Comparison of ENCODE assay signal across 18 mouse cellular contexts in genomic region chr5:134330082-134330481, GRCm38 (mm10). TPM values are rescaled to one million over a fixed set of nuclear protein-coding genes. Genes with fewer than 3 reads are reported as not detected.
DNase-seq lines count a peak whose midpoint lies in the region; ATAC-seq and TF ChIP-seq lines count a peak whose summit lies in the region.
"Had no signal": no experiment of that assay in that cellular context is flagged by ENCODE, and none has a peak within 500 bp of the region (broad histone marks: within the 10 kb centered on the region; RNA-seq: fewer than 3 reads in every experiment).

No protein-coding gene starts in this region.

- no peaks in the 10 kb centered on the region for H3K36me3 ChIP-seq in ES-E14 (ENCODE audit: control insufficient read depth, insufficient read depth, low read length, poor library complexity, severe bottlenecking)
- H3K36me3 ChIP-seq in intestine, embryonic 16.5 days (ENCODE audit: control insufficient read depth, insufficient read depth, low read length): no peaks in the 10 kb centered on the region
- H3K36me3 ChIP-seq in stomach, postnatal 0 days (ENCODE audit: control insufficient read depth, insufficient read depth, low read length): no peaks in the 10 kb centered on the region
- H3K36me3 ChIP-seq: embryonic facial prominence, embryonic 12.5 days; midbrain, embryonic 15.5 days had no signal

- H3K4me1 ChIP-seq in ES-E14 (ENCODE audit: control insufficient read depth in 2 of 2, insufficient read depth in 2 of 2, low read length in 2 of 2, poor library complexity in 1 of 2): peaks cover 8 to 13% of the 10 kb centered on the region in 2 experiments
- H3K4me1 ChIP-seq in intestine, embryonic 16.5 days (ENCODE audit: control insufficient read depth, insufficient read depth, low read length): peaks cover 2% of the 10 kb centered on the region; the same call in 1 of the 2 replicates
- H3K4me1 ChIP-seq in stomach, postnatal 0 days (replicated peaks; ENCODE audit: control insufficient read depth, insufficient read depth): no peaks in the 10 kb centered on the region
- H3K4me1 ChIP-seq: midbrain, embryonic 15.5 days had no signal

- no peaks in the 10 kb centered on the region for H3K9me3 ChIP-seq in ES-E14 (ENCODE audit: control insufficient read depth, insufficient read depth, low read depth, low read length)
- no peaks in the 10 kb centered on the region for H3K9me3 ChIP-seq in intestine, embryonic 16.5 days (ENCODE audit: control insufficient read depth, low read length)
- no peaks in the 10 kb centered on the region for H3K9me3 ChIP-seq in stomach, postnatal 0 days (ENCODE audit: control insufficient read depth, low read length)
- H3K9me3 ChIP-seq: embryonic facial prominence, embryonic 12.5 days; midbrain, embryonic 15.5 days had no signal

- TF ChIP-seq CTCF in stomach, postnatal 0 days (IDR thresholded peaks at IDR 0.05; ENCODE audit: low read depth): no peak

- H3K9ac ChIP-seq in ES-E14 (ENCODE audit: insufficient read depth, low read depth, low read length, poor library complexity, severe bottlenecking): no peak overlapping the region
- no peak overlapping the region for H3K9ac ChIP-seq in intestine, embryonic 16.5 days (ENCODE audit: low read depth, low read length)
- H3K9ac ChIP-seq in stomach, postnatal 0 days (ENCODE audit: low read length): no peak overlapping the region
- H3K9ac ChIP-seq: embryonic facial prominence, embryonic 12.5 days; forebrain, postnatal 0 days; liver, embryonic 14.5 days; midbrain, embryonic 15.5 days had no signal

- no peaks in the 10 kb centered on the region for H3K27me3 ChIP-seq in intestine, embryonic 16.5 days (replicated peaks; ENCODE audit: control insufficient read depth, insufficient read depth, low read length)
- no peaks in the 10 kb centered on the region for H3K27me3 ChIP-seq in stomach, postnatal 0 days (ENCODE audit: control insufficient read depth, insufficient read depth, low read length)
- H3K27me3 ChIP-seq: embryonic facial prominence, embryonic 12.5 days; midbrain, embryonic 15.5 days had no signal

- no peak overlapping the region for H3K4me2 ChIP-seq in intestine, embryonic 16.5 days (ENCODE audit: low read depth, low read length)
- H3K4me2 ChIP-seq in stomach, postnatal 0 days (replicated peaks; ENCODE audit: low read depth): no peak overlapping the region
- H3K4me2 ChIP-seq: embryonic facial prominence, embryonic 12.5 days; midbrain, embryonic 15.5 days had no signal

- no peak overlapping the region for H3K4me3 ChIP-seq in ES-E14 (ENCODE audit: insufficient read depth in 1 of 2, low read depth in 1 of 2, low read length in 2 of 2, poor library complexity in 1 of 2, severe bottlenecking in 1 of 2)
- H3K4me3 ChIP-seq in intestine, embryonic 16.5 days (ENCODE audit: low read length): no peak overlapping the region
- H3K4me3 ChIP-seq in stomach, postnatal 0 days (ENCODE audit: low read depth, low read length): no peak overlapping the region
- H3K4me3 ChIP-seq: embryonic facial prominence, embryonic 12.5 days; heart, adult 2 months; left cerebral cortex, adult 2 months; midbrain, embryonic 15.5 days had no signal

- ATAC-seq in intestine, embryonic 16.5 days: peak; percentile 79
- ATAC-seq in stomach, postnatal 0 days (ENCODE audit: low FRiP score, low TSS enrichment): peak; percentile 73
- ATAC-seq: forebrain, postnatal 0 days; midbrain, embryonic 15.5 days had no signal

- DNase-seq in spleen, postnatal 36 days (ENCODE audit: low spot score in 2 of 2): peak; percentile 38 to 43
- DNase-seq in spleen, adult 18-20 months: no peak
- DNase-seq in ES-E14 (ENCODE audit: low read depth, low spot score): no peak
- DNase-seq in stomach, postnatal 0 days (ENCODE audit: low spot score): peak; percentile 48
- no peak for DNase-seq in cerebellum, postnatal 36 days
- DNase-seq in ovary, postnatal 36 days (ENCODE audit: low spot score): no peak
- DNase-seq in embryo, embryonic 10.5 days (ENCODE audit: low spot score): no peak
- DNase-seq: adrenal gland, postnatal 10 days; cerebellum, adult 18-20 months; forebrain, postnatal 0 days; gastrocnemius, postnatal 10 days; heart, adult 2 months; kidney, postnatal 10 days had no signal

- in situ Hi-C loops in ES-E14 (cut with MboI; ENCODE audit: low sequenced_read_pairs in 2 of 2, unreplicated experiment in 2 of 2): no loop called here

- TF ChIP-seq EP300 in stomach, postnatal 0 days (optimal IDR thresholded peaks at IDR 0.05): no peak

- peak overlapping the region; percentile 65; the same call in 1 of the 2 replicates for H3K27ac ChIP-seq in ES-E14 (ENCODE audit: insufficient read depth, low read depth, low read length, poor library complexity, severe bottlenecking)
- H3K27ac ChIP-seq in intestine, embryonic 16.5 days (ENCODE audit: low read length): no peak overlapping the region
- no peak overlapping the region for H3K27ac ChIP-seq in stomach, postnatal 0 days (replicated peaks)
- H3K27ac ChIP-seq: embryonic facial prominence, embryonic 12.5 days; heart, adult 2 months; left cerebral cortex, adult 2 months; liver, embryonic 14.5 days; midbrain, embryonic 15.5 days had no signal

- 85% methylated on average over 2 of the region's 2 CpGs for WGBS in intestine, embryonic 16.5 days
- WGBS in stomach, postnatal 0 days: 82% methylated on average over 2 of the region's 2 CpGs

TF ChIP-seq in ES-E14, 5 proteins besides CTCF, POLR2A, EP300 and RAD21:
- TF ChIP-seq ZC3H11A (IDR thresholded peaks at IDR 0.05; ENCODE audit: borderline replicate concordance, low read depth, low read length) (no peak), ZNF384 (IDR thresholded peaks at IDR 0.05; ENCODE audit: low read depth, low read length) (no peak), MAFK (IDR thresholded peaks at IDR 0.05; ENCODE audit: insufficient read depth, low read depth, low read length) (no peak), HCFC1 (IDR thresholded peaks at IDR 0.05; ENCODE audit: borderline replicate concordance, insufficient read depth, low read length) (no peak), CHD2 (IDR thresholded peaks at IDR 0.05; ENCODE audit: low read depth, low read length) (no peak)

RNA-seq across cellular contexts. Expression of gene Gtf2i, which starts 15.5 kb away (rescaled TPM):
- 64.3 and 81.0 TPM in 2 replicates for total RNA-seq in ES-E14 (2012; rRNA removed)
- polyA plus RNA-seq in intestine, embryonic 16.5 days (2015; fragmentation: Nextera tagmentation; extraction: Ambion mirVana): 86.7 and 91.5 TPM in 2 replicates
- polyA plus RNA-seq in stomach, postnatal 0 days (2015; fragmentation: Nextera tagmentation; extraction: Ambion mirVana): 63.0 and 81.9 TPM in 2 replicates

Comparison
In these comparisons a context has a peak if more than half of its experiments do, and no peak if none do; other contexts are left out.
1. DNase-seq: peak in spleen, postnatal 36 days (2 of 2) and stomach, postnatal 0 days (single experiment); none in spleen, adult 18-20 months (0 of 2), ES-E14 (single experiment), cerebellum, postnatal 36 days (0 of 2), ovary, postnatal 36 days (single experiment) and embryo, embryonic 10.5 days (single experiment).